Mouse (Mus musculus) layer of hippocampus, adult 9-10 months (tissue): ENCODE measurements at regions not wholly inside any gene's neighbourhood (a gene's known extent, or its start where the extent isn't known, plus 50 kb on each side); places are given as distances from the start of the nearest gene placed in this dataset.

ENCODE experiments used
- DNase-seq: peaks from one replicate; pipeline ENCODE4 v3.0.0; 2022; ENCODE audit warnings: low spot score

- no peak for DNase-seq
These were observed 1512.8 kb upstream of the Gm6569 start for GRCm38 (mm10) chr15:72321528-72321927.

- DNase-seq: no peak
These were observed 1512.2 kb upstream of the Gm6569 start for GRCm38 (mm10) chr15:72322127-72322526.

GRCm38 (mm10) chr15:72323158-72323557 is 1511.2 kb upstream of the Gm6569 start:
- no peak for DNase-seq

GRCm38 (mm10) chr15:72331262-72331661 is 1503.1 kb upstream of the Gm6569 start:
- DNase-seq: no peak

- no peak for DNase-seq
These were observed 1499.9 kb upstream of the Gm6569 start for GRCm38 (mm10) chr15:72334497-72334896.

- DNase-seq: no peak
These were observed 1494.7 kb upstream of the Gm6569 start for GRCm38 (mm10) chr15:72339629-72340028.

- DNase-seq: no peak
These were observed 1492.4 kb upstream of the Gm6569 start for GRCm38 (mm10) chr15:72341991-72342390.

- DNase-seq: no peak
These were observed 1491.9 kb upstream of the Gm6569 start for GRCm38 (mm10) chr15:72342504-72342903.

GRCm38 (mm10) chr15:72343794-72344193 is 1490.6 kb upstream of the Gm6569 start:
- DNase-seq: no peak

- no peak for DNase-seq
These were observed 1481.0 kb upstream of the Gm6569 start for GRCm38 (mm10) chr15:72353371-72353770.

- DNase-seq: no peak
These were observed 1478.7 kb upstream of the Gm6569 start for GRCm38 (mm10) chr15:72355626-72356025.

- DNase-seq: no peak
These were observed 1474.7 kb upstream of the Gm6569 start for GRCm38 (mm10) chr15:72359636-72360035.

- no peak for DNase-seq
These were observed 1474.3 kb upstream of the Gm6569 start for GRCm38 (mm10) chr15:72360049-72360448.

GRCm38 (mm10) chr15:72360463-72361030 is 1473.8 kb upstream of the Gm6569 start:
- DNase-seq: no peak

GRCm38 (mm10) chr15:72373041-72373440 is 1461.3 kb upstream of the Gm6569 start:
- DNase-seq: no peak

- DNase-seq: no peak
These were observed 1457.2 kb upstream of the Gm6569 start for GRCm38 (mm10) chr15:72377201-72377600.

- DNase-seq: no peak
These were observed 1455.1 kb upstream of the Gm6569 start for GRCm38 (mm10) chr15:72379291-72379690.

- no peak for DNase-seq
These were observed 1453.2 kb upstream of the Gm6569 start for GRCm38 (mm10) chr15:72381164-72381563.

GRCm38 (mm10) chr15:72381744-72382143 is 1452.6 kb upstream of the Gm6569 start:
- no peak for DNase-seq

GRCm38 (mm10) chr15:72382521-72382920 is 1451.8 kb upstream of the Gm6569 start:
- DNase-seq: no peak

GRCm38 (mm10) chr15:72383062-72383461 is 1451.3 kb upstream of the Gm6569 start:
- no peak for DNase-seq

- no peak for DNase-seq
These were observed 1450.9 kb upstream of the Gm6569 start for GRCm38 (mm10) chr15:72383470-72383869.

GRCm38 (mm10) chr15:72393226-72393625 is 1441.1 kb upstream of the Gm6569 start:
- DNase-seq: no peak

GRCm38 (mm10) chr15:72411956-72412355 is 1422.4 kb upstream of the Gm6569 start:
- no peak for DNase-seq
